ENCODE assay signal across 21 mouse cellular contexts in genomic region chr5:92409361-92410155, GRCm38 (mm10). TPM values are rescaled to one million over a fixed set of nuclear protein-coding genes. Genes with fewer than 3 reads are reported as not detected.
A peak's percentile ranks its signal among the peaks of the same experiment; 100 is the strongest.
DNase-seq lines count a peak whose midpoint lies in the region; ATAC-seq and TF ChIP-seq lines count a peak whose summit lies in the region.
"Had no signal": no experiment of that assay in that cellular context is flagged by ENCODE, and none has a peak within 500 bp of the region (broad histone marks: within the 10 kb centered on the region; RNA-seq: fewer than 3 reads in every experiment).

No protein-coding gene starts in this region.

- intact Hi-C loops in gastrocnemius, adult 2 months (cut with DNase I): no loop called here

- TF ChIP-seq CTCF in gastrocnemius, adult 2 months (IDR thresholded peaks at IDR 0.05): no peak

- peak overlapping the region; percentile 56 for H3K27ac ChIP-seq in gastrocnemius, adult 2 months
- H3K27ac ChIP-seq in kidney, embryonic 15.5 days: no peak overlapping the region
- H3K27ac ChIP-seq: forebrain, embryonic 12.5 days; hindbrain, embryonic 15.5 days; kidney, postnatal 0 days had no signal

- H3K27me3 ChIP-seq in kidney, embryonic 15.5 days: no peaks in the 10 kb centered on the region
- H3K27me3 ChIP-seq: forebrain, embryonic 12.5 days; hindbrain, embryonic 15.5 days; megakaryocyte, embryonic 14.5 days had no signal

- no peaks in the 10 kb centered on the region for H3K9me3 ChIP-seq in kidney, embryonic 15.5 days (replicated peaks)
- H3K9me3 ChIP-seq: forebrain, embryonic 12.5 days; hindbrain, embryonic 15.5 days; megakaryocyte, embryonic 14.5 days had no signal

- no peaks in the 10 kb centered on the region for H3K4me1 ChIP-seq in kidney, embryonic 15.5 days
- H3K4me1 ChIP-seq: hindbrain, embryonic 15.5 days had no signal

- 76% methylated on average over 9 of the region's 9 CpGs for WGBS in kidney, embryonic 15.5 days

- no peak for DNase-seq in gastrocnemius, adult 2 months
- DNase-seq in gastrocnemius, postnatal 10 days: no peak
- peak; percentile 34 to 37 for DNase-seq in kidney, adult 8-10 months
- DNase-seq in 416B (ENCODE audit: low read depth): peak; percentile 25
- no peak for DNase-seq in ovary, adult 18-20 months (ENCODE audit: low spot score)
- DNase-seq in right cerebral cortex, postnatal 14 days: no peak
- DNase-seq: B cell, adult 2 months; cerebellum, adult 11 months; cerebellum, postnatal 25 days; gastrocnemius, postnatal 36 days; heart, postnatal 14 days; liver; liver, postnatal 0 days; right cerebral cortex, adult 18-20 months; thymus, adult 2 months had no signal

- H3K9ac ChIP-seq in kidney, embryonic 15.5 days: no peak overlapping the region
- H3K9ac ChIP-seq: forebrain, embryonic 12.5 days; hindbrain, embryonic 15.5 days; liver, postnatal 0 days had no signal

- peaks cover 10% of the 10 kb centered on the region for H3K36me3 ChIP-seq in kidney, embryonic 15.5 days

- no peak overlapping the region for H3K4me3 ChIP-seq in gastrocnemius, adult 2 months
- H3K4me3 ChIP-seq in kidney, embryonic 15.5 days (replicated peaks): no peak overlapping the region
- H3K4me3 ChIP-seq: forebrain, embryonic 12.5 days; hindbrain, embryonic 15.5 days; megakaryocyte, embryonic 14.5 days had no signal

- no peak overlapping the region for H3K4me2 ChIP-seq in kidney, embryonic 15.5 days
- H3K4me2 ChIP-seq: forebrain, embryonic 12.5 days; hindbrain, embryonic 15.5 days had no signal

- no peak for ATAC-seq in kidney, embryonic 15.5 days (replicated peaks; ENCODE audit: low FRiP score)
- peak; percentile 37; the same call in 1 of the 2 replicates for ATAC-seq in granulocyte monocyte progenitor cell, adult 5-6 weeks (replicated peaks; ENCODE audit: poor library complexity, severe bottlenecking)
- ATAC-seq: liver, postnatal 0 days had no signal

RNA-seq across cellular contexts. Expression of gene Nup54, which starts 25.5 kb away (rescaled TPM):
- total RNA-seq in gastrocnemius, adult 2 months (2021): 10 to 100 TPM in 1 of 2 experiments, 1 to 10 TPM in 1; 8.9 to 12.5 TPM
- total RNA-seq in gastrocnemius, postnatal 10 days (2021): 10 to 100 TPM; 12.0 to 16.2 TPM
- polyA plus RNA-seq in kidney, embryonic 15.5 days (2015; fragmentation: Nextera tagmentation; extraction: Ambion mirVana): 54.1 and 55.1 TPM in 2 replicates
- 45.1 and 73.9 TPM in 2 replicates for total RNA-seq in granulocyte monocyte progenitor cell, adult 5-6 weeks (2014; fragmentation: Nextera tagmentation)
- 82.6 and 103 TPM in 2 replicates for total RNA-seq in granulocyte monocyte progenitor cell, adult 5-6 weeks (2017)

Comparison
In these comparisons a context has a peak if more than half of its experiments do, and no peak if none do; other contexts are left out.
1. DNase-seq: peak in kidney, adult 8-10 months (2 of 2) and 416B (single experiment); none in gastrocnemius, adult 2 months (single experiment), gastrocnemius, postnatal 10 days (single experiment), ovary, adult 18-20 months (single experiment) and right cerebral cortex, postnatal 14 days (single experiment).